Mouse (Mus musculus) embryonic facial prominence, embryonic 15.5 days (tissue): ENCODE measurements around the gene Tmem203. TPM values are rescaled to one million over a fixed set of nuclear protein-coding genes. Genes with fewer than 3 reads are reported as not detected.
A peak's percentile ranks its signal among the peaks of the same experiment; 100 is the strongest.

Experiments
- ATAC-seq: fragments of 200-750 bp; cut with Nextera tagmentation; 2 replicates; pipeline ENCODE4 v1.8.0; 2017; ENCODE audit warnings: low read depth, moderate TSS enrichment; ENCODE audit not compliant: insufficient number of reproducible peaks, low FRiP score, low TSS enrichment
- H3K27ac ChIP-seq: fragments of 300-500 bp; sonication (generic); replicated peaks from 2 replicates; pipeline ENCODE4 v1.5.1; 2015; ENCODE audit warnings: mild to moderate bottlenecking, inconsistent platforms
- H3K27me3 ChIP-seq: fragments of 300-500 bp; sonication (generic); 2 replicates; pipeline ENCODE4 v1.6.1; 2015; ENCODE audit warnings: inconsistent platforms
- H3K36me3 ChIP-seq: fragments of 300-500 bp; sonication (generic); 2 replicates; pipeline ENCODE4 v1.6.1; 2015; ENCODE audit warnings: mild to moderate bottlenecking, inconsistent platforms
- H3K4me1 ChIP-seq: fragments of 300-500 bp; sonication (generic); 2 replicates; pipeline ENCODE4 v1.6.1; 2015; ENCODE audit warnings: inconsistent platforms
- H3K4me2 ChIP-seq: fragments of 300-500 bp; sonication (generic); replicated peaks from 2 replicates; pipeline ENCODE4 v1.6.1; 2015; ENCODE audit warnings: mild to moderate bottlenecking, inconsistent platforms
- H3K4me3 ChIP-seq: fragments of 300-500 bp; sonication (generic); replicated peaks from 2 replicates; pipeline ENCODE4 v1.5.1; 2015; ENCODE audit warnings: mild to moderate bottlenecking, inconsistent platforms
- H3K9ac ChIP-seq: fragments of 300-500 bp; sonication (generic); 2 replicates; pipeline ENCODE4 v1.6.1; 2015; ENCODE audit warnings: inconsistent platforms
- H3K9me3 ChIP-seq: fragments of 300-500 bp; sonication (generic); replicated peaks from 2 replicates; pipeline ENCODE4 v1.6.1; 2016; ENCODE audit warnings: inconsistent platforms
- WGBS: fragments of 180-500 bp; shearing (Covaris S2); methylation state at CpG from one replicate; pipeline ENCODE4 v1.1.7; 2015; 5-methylcytosine and 5-hydroxymethylcytosine counted together
- polyA plus RNA-seq: library from polyadenylated mRNA; unstranded; fragments of >200 nt; fragmentation: Nextera tagmentation; extraction: Ambion mirVana; gene quantifications from 2 replicates; pipeline ENCODE4 v1.2.1, GENCODE M21; 2015

Gene Tmem203
- polyA plus RNA-seq, 1 experiment from 2014 or later = 25.6 TPM

GRCm38 (mm10) chr2:25293706-25294105 is 38.5 kb downstream of the Tmem203 start:
- H3K9ac ChIP-seq = no peak overlapping the region
- no peak overlapping the region for H3K27ac ChIP-seq
- 66% methylated on average over 9 of the region's 9 CpGs for WGBS
- H3K27me3 ChIP-seq = peaks cover 90% of the 10 kb centered on the region
- no peak for ATAC-seq
- H3K4me2 ChIP-seq = no peak overlapping the region
- H3K4me1 ChIP-seq = peaks cover 36% of the 10 kb centered on the region
- H3K4me3 ChIP-seq = no peak overlapping the region
- no peaks in the 10 kb centered on the region for H3K9me3 ChIP-seq
- H3K36me3 ChIP-seq = no peaks in the 10 kb centered on the region

- peaks cover 8% of the 10 kb centered on the region for H3K4me1 ChIP-seq
- no peaks in the 10 kb centered on the region for H3K36me3 ChIP-seq
- no peak for ATAC-seq
- peaks cover 56% of the 10 kb centered on the region for H3K27me3 ChIP-seq
- WGBS = 70% methylated on average over 8 of the region's 8 CpGs
- H3K9ac ChIP-seq = no peak overlapping the region
- no peak overlapping the region for H3K27ac ChIP-seq
- no peaks in the 10 kb centered on the region for H3K9me3 ChIP-seq
- H3K4me3 ChIP-seq = no peak overlapping the region
- H3K4me2 ChIP-seq = no peak overlapping the region
Observed at GRCm38 (mm10) chr2:25297093-25297492, 41.9 kb downstream of the Tmem203 start.

- 84% methylated on average over 10 of the region's 10 CpGs for WGBS
Observed at GRCm38 (mm10) chr2:25298046-25298445, 42.8 kb downstream of the Tmem203 start.

GRCm38 (mm10) chr2:25303452-25303851 is 48.2 kb downstream of the Tmem203 start:
- H3K4me1 ChIP-seq = peaks cover 9% of the 10 kb centered on the region
- 68% methylated on average over 3 of the region's 3 CpGs for WGBS
- no peak overlapping the region for H3K9ac ChIP-seq
- no peaks in the 10 kb centered on the region for H3K9me3 ChIP-seq
- no peaks in the 10 kb centered on the region for H3K36me3 ChIP-seq
- no peak overlapping the region for H3K4me3 ChIP-seq
- no peak for ATAC-seq
- H3K27ac ChIP-seq = no peak overlapping the region
- H3K4me2 ChIP-seq = no peak overlapping the region
- peaks cover 38% of the 10 kb centered on the region for H3K27me3 ChIP-seq

More at GRCm38 (mm10) chr2:25298046-25298445, 42.8 kb downstream of the Tmem203 start:
- Histone ChIP-seq H3K9me3 (no peaks in the 10 kb centered on the region), H3K4me1 (no peaks in the 10 kb centered on the region), H3K27ac (no peak overlapping the region), H3K36me3 (no peaks in the 10 kb centered on the region), H3K27me3 (peaks cover 50% of the 10 kb centered on the region), H3K4me2 (no peak overlapping the region), H3K9ac (no peak overlapping the region), H3K4me3 (no peak overlapping the region)
- no peak for ATAC-seq

GRCm38 (mm10) chr2:25303931-25304656 is 48.9 kb downstream of the Tmem203 start:
- no peak overlapping the region for H3K27ac ChIP-seq
- peak overlapping the region; percentile 80 for H3K4me2 ChIP-seq
- no peak overlapping the region for H3K4me3 ChIP-seq
- H3K27me3 ChIP-seq = peaks cover 44% of the 10 kb centered on the region
- H3K36me3 ChIP-seq = no peaks in the 10 kb centered on the region
- H3K4me1 ChIP-seq = peaks cover 9% of the 10 kb centered on the region
- 61% methylated on average over 7 of the region's 7 CpGs for WGBS
- no peak overlapping the region for H3K9ac ChIP-seq
- no peaks in the 10 kb centered on the region for H3K9me3 ChIP-seq
- ATAC-seq = no peak

GRCm38 (mm10) chr2:25304657-25305541 is 49.7 kb downstream of the Tmem203 start:
- 0 out of 2 replicates have a peak, but pooled peaks have one; percentile 29 for ATAC-seq
- Histone ChIP-seq H3K27ac (no peak overlapping the region), H3K36me3 (no peaks in the 10 kb centered on the region), H3K9me3 (no peaks in the 10 kb centered on the region), H3K9ac (peak overlapping the region; percentile 15; the same call in 1 of the 2 replicates), H3K4me2 (peak overlapping the region; percentile 80), H3K4me1 (peaks cover 9% of the 10 kb centered on the region), H3K4me3 (peak overlapping the region; percentile 43), H3K27me3 (peaks cover 48% of the 10 kb centered on the region)
- 2% methylated on average over 44 of the region's 45 CpGs for WGBS

Other genes with a start within 250 kb of the Tmem203 start
- gene Nsmf, start 201.1 kb upstream of the Tmem203 start, polyA plus RNA-seq = 93.0 and 97.2 TPM in 2 replicates
- gene Entpd8, start 175.1 kb upstream of the Tmem203 start, polyA plus RNA-seq = not detected in 2 replicates
- gene Noxa1, start 160.3 kb upstream of the Tmem203 start, polyA plus RNA-seq = 0.37 and 0.39 TPM in 2 replicates
- gene Nrarp, start 74.7 kb upstream of the Tmem203 start, polyA plus RNA-seq = 26.8 and 26.9 TPM in 2 replicates
- gene Tor4a, start 58.6 kb upstream of the Tmem203 start, polyA plus RNA-seq = 9.3 and 10.5 TPM in 2 replicates
- gene Nelfb, start 44.0 kb upstream of the Tmem203 start, polyA plus RNA-seq = 114 and 115 TPM in 2 replicates
- not detected in 2 replicates for gene Stpg3, start 40.8 kb upstream of the Tmem203 start, polyA plus RNA-seq
- 0.77 TPM in 1 of 2 replicates, not detected in the other for gene Fam166a, start 36.7 kb upstream of the Tmem203 start, polyA plus RNA-seq
- 590 and 660 TPM in 2 replicates for gene Tubb4b, start 30.7 kb upstream of the Tmem203 start, polyA plus RNA-seq
- gene Slc34a3, start 21.1 kb upstream of the Tmem203 start, polyA plus RNA-seq = not detected in 2 replicates
- 0.20 and 0.24 TPM in 2 replicates for gene Rnf224, start 18.7 kb upstream of the Tmem203 start, polyA plus RNA-seq
- 18.4 and 22.9 TPM in 2 replicates for gene Rnf208, start 13.2 kb upstream of the Tmem203 start, polyA plus RNA-seq
- 53.3 and 54.0 TPM in 2 replicates for gene Cysrt1, start 13.0 kb upstream of the Tmem203 start, polyA plus RNA-seq
- gene AL732309.1, start 8.6 kb upstream of the Tmem203 start, polyA plus RNA-seq = 8.2 and 9.4 TPM in 2 replicates
- gene Tprn, start 7.2 kb downstream of the Tmem203 start, polyA plus RNA-seq = 10.2 TPM in 2 replicates
- 258 and 263 TPM in 2 replicates for gene Ssna1, start 17.0 kb downstream of the Tmem203 start, polyA plus RNA-seq
- 134 and 136 TPM in 2 replicates for gene Anapc2, start 17.0 kb downstream of the Tmem203 start, polyA plus RNA-seq
- not detected in 2 replicates for gene Tmem210, start 32.7 kb downstream of the Tmem203 start, polyA plus RNA-seq
- gene Lrrc26, start 34.5 kb downstream of the Tmem203 start, polyA plus RNA-seq = 4.9 and 5.2 TPM in 2 replicates
- 0.33 and 0.71 TPM in 2 replicates for gene Grin1, start 63.7 kb downstream of the Tmem203 start, polyA plus RNA-seq
- gene Man1b1, start 76.9 kb downstream of the Tmem203 start, polyA plus RNA-seq = 54.4 and 55.5 TPM in 2 replicates
- 24.6 and 25.5 TPM in 2 replicates for gene Dpp7, start 100.9 kb downstream of the Tmem203 start, polyA plus RNA-seq
- 18.4 and 21.7 TPM in 2 replicates for gene Uap1l1, start 110.2 kb downstream of the Tmem203 start, polyA plus RNA-seq
- 29.2 and 32.8 TPM in 2 replicates for gene Sapcd2, start 116.9 kb downstream of the Tmem203 start, polyA plus RNA-seq
- 7.4 and 9.0 TPM in 2 replicates for gene Entpd2, start 140.4 kb downstream of the Tmem203 start, polyA plus RNA-seq
- gene Npdc1, start 143.9 kb downstream of the Tmem203 start, polyA plus RNA-seq = 64.9 and 67.8 TPM in 2 replicates
- 0.08 and 0.20 TPM in 2 replicates for gene Fut7, start 167.8 kb downstream of the Tmem203 start, polyA plus RNA-seq
- gene Abca2, start 173.3 kb downstream of the Tmem203 start, polyA plus RNA-seq = 4.0 and 4.1 TPM in 2 replicates
- gene Clic3, start 201.4 kb downstream of the Tmem203 start, polyA plus RNA-seq = 72.8 and 75.5 TPM in 2 replicates
- gene Paxx, start 205.7 kb downstream of the Tmem203 start, polyA plus RNA-seq = 48.7 and 49.1 TPM in 2 replicates
- 18.7 and 20.8 TPM in 2 replicates for gene Ptgds, start 214.6 kb downstream of the Tmem203 start, polyA plus RNA-seq
- gene Lcn12, start 238.5 kb downstream of the Tmem203 start, polyA plus RNA-seq = not detected in 2 replicates
- gene Fbxw5, start 245.3 kb downstream of the Tmem203 start, polyA plus RNA-seq = 81.2 and 96.3 TPM in 2 replicates
- gene C8g, start 246.3 kb downstream of the Tmem203 start, polyA plus RNA-seq = 5.6 and 7.2 TPM in 2 replicates